Mouse (Mus musculus) adrenal gland, adult 2 months (tissue): Measurements from ENCODE around the gene Omg. TPM values are rescaled to one million over a fixed set of nuclear protein-coding genes. Genes with fewer than 3 reads are reported as not detected.

Source experiments
- DNase-seq: peaks from one replicate; pipeline ENCODE4 v3.0.0; 2021
- long read RNA-seq: library from polyadenylated mRNA; stranded (forward); transcript quantifications from one replicate; pipeline ENCODE4 v2.0.0, GENCODE M21; 2021
- polyA plus RNA-seq: library from polyadenylated mRNA; depleted of rRNA; stranded (reverse); fragments of >200 nt; gene quantifications from 2 replicates; pipeline ENCODE4 v1.2.3, GENCODE M21; 2012; rRNA removed
- total RNA-seq, 2 experiments: library from RNA; stranded (reverse); gene quantifications; 2 replicates each; pipeline ENCODE4 v1.2.3; 2021

Gene Omg
- total RNA-seq (10 to 100 TPM in 1 of 2 experiments, 1 to 10 TPM in 1; 8.2 to 10.6 TPM), polyA plus RNA-seq (0.38 and 0.59 TPM in 2 replicates)
- long read RNA-seq, transcript Omg-201 (2 exons, 2,228 nt) = major isoform, 5 of 5 reads
- long read RNA-seq, partial matches to known transcripts = 0 of 5 reads
- long read RNA-seq, other reads (novel, unspliced or antisense) = 0 of 5 reads

DNA sequence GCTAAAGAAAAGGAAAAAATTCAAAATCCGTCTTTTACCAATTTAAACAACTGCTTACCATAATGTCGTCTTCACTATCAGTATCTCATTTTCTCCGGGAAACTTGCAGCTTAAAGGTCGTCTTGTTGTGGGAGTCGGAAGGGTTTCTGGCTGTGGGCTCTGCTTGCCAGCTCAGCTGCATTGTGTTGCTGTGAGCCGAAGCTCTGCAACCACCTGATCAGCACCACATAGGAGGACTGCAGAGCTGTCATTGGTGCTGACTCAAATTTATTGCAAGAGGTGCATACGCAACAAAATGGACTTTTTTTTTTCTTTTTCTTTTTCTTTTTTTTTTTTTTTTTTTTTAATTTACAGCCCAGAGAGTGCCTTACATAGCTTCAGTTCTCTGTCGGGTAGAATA is at the start of gene Omg:
Gene Omg (minus strand): TSS at position 240 of the 400 bp plus-strand sequence.
- no peak for DNase-seq

DNA sequence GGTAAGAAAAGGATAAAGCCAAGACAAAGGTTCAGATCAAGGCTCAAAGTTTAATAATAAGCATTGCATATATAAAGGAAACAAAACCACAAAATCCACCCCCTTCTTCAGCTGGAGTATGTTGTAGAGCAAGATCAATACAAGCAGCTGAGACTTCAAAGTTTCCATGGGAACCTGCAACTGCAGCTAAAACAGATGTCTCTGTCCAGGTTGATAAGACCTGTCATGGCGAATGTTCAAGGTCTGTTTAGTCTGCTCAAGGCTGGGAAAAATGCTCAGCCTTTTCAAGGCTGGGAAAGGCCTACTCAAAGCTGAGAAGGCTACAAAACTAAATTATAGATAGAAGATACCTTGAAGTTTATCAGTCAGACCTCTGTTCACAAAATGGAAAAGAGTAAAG is 48.7 kb upstream of the Omg start:
- DNase-seq = peak; percentile 8

DNA sequence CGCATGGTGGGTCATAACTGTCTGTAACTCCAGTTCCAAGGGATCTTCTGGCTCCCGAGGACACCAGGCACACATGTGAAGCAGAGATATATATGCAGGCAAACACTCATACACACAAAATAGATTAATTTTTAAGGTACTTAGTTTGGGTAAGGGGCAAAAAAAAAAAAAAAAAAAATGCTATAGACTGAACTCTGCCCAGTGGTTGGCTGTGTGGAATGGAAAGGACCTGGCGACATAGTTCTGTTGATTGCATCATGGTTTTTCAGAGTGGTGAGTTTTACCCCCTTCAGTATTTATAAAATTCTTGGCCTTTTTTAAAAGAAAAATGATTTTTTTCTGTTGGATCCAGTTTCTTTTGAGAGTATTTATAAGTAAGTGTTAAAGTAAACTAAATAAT is 32.4 kb upstream of the Omg start:
- no peak for DNase-seq

DNA sequence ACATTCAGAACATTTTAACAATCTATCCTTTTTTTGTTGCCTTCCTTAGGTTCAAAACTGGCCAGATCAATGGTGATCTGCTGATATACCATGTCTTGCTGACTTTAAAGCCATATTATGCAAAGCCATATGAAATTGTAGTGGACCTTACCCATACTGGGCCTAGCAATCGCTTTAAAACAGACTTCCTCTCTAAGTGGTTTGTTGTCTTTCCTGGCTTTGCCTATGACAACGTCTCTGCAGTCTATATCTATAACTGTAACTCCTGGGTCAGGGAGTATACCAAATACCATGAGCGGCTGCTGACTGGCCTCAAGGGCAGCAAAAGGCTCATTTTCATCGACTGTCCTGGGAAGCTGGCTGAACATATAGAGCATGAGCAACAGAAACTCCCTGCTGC is 31.7 kb upstream of the Omg start:
- DNase-seq = no peak

DNA sequence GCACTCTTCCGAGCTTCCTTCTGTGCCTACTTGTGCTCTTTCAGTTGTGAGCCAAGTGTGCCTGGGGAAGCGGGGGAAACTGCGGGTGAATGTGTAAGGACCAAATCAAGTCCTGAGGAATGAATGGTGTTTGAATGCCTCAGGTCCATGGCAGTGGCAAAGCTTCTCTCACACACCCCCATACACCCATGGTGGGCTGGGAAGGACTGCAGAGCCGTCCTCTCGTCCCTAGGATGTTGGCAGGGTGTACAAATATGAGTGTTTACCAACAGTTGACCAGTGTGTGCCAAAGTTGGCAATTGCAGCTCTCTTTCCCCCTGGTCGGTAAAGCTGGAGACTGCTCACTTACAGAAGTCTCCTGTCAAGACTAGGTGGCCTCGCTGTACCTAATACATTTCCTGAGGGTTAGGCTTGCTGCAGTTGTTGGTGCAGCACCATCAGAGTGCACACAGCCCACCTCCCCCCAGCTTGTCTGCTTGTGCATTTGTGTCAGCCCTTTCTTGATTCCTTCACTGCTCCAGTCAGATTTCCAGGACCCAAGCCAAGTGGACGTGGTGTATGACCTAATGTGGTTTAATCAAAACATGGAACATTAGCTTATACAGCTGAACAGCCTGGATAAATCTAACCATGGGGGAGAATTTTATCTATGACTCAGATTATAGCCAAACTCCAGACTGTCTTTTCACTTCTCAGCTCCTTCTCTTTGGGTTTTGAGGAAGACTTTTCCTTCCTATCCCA is 30.2 kb upstream of the Omg start:
- peak; percentile 36 for DNase-seq

DNA sequence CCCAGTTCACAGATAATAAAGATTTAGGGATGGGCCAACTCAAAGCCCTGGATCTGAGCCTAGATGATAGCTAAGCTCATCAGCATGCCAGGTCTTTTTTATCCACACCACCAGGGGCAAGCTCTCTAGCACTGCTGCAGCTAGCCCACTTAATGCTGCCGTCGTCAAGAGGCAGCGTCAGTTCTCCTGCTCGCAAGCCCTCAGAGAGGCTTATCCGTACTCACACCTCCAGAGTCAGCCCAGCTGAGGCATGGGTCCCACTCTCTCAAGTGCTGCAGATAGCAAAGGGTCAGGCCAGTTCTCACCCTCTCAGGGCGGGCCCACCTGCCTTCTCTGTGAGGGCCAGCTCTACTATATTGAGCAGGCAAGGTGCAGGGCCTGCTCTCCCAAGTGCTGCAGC is 29.4 kb upstream of the Omg start:
- no peak for DNase-seq

DNA sequence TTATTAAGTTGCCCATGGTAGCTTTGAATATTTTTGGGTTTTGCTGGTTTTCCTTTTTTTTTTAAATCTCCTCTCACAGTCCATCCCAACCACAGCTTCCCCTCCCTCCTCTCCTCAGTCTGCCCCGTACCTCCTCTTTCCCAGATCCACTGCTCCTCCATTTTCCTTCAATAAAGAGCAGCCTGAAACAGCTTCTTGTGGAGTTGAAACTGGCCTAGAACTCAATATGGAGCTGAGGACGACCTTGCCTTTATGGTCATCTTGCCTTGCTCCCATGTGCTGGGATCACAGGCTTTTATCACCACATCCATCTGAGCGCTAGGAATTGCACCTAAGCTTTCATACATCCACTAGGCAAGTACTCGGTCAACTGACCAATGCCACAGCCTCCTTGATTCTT is 27.6 kb upstream of the Omg start:
- DNase-seq = no peak

DNA sequence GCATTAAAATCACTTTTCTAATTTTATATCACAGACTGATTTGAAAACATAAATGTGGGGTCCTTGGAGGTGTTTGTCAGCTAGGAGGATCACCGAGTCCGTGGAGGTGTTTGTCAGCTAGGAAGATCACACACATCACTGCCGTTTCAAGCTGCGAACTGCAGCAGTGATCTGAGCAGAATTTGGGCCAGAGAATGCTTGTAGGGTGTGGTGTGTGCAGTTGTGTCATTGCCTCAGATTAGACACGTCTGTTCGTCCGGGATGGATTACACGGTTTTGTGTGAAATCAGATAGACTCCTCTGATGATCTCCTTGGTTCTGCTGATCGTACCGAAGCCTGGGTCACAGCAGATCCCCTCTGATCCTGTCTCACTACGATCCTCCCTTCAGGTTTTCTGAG is 26.9 kb upstream of the Omg start:
- no peak for DNase-seq

DNA sequence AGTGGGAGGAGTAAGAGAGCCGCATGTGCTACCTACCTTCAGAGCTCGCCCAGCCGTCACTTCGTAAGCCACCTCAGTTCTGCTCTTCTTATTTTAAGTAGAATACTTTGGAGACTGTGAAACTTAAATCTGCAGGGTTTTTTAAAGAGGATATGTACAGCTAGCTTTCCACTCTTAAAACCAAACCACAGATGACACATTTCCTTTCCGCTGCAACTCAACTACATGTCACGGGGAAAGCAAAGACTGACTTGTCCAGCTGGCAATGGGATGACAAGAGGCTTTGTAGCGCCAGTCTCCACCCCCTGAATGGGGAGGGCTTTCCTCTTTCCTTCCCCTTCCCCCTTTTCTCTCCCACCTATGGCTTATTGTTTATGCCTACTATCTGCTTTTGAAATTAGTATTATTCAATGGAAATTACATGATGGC is 26.5 kb upstream of the Omg start, which contains the start of the genes Evi2 and Evi2a:
Gene Evi2 (minus strand): TSS at position 257 of the 429 bp plus-strand sequence.
Gene Evi2a (minus strand): TSS at position 277 of the 429 bp plus-strand sequence.
- no peak for DNase-seq

DNA sequence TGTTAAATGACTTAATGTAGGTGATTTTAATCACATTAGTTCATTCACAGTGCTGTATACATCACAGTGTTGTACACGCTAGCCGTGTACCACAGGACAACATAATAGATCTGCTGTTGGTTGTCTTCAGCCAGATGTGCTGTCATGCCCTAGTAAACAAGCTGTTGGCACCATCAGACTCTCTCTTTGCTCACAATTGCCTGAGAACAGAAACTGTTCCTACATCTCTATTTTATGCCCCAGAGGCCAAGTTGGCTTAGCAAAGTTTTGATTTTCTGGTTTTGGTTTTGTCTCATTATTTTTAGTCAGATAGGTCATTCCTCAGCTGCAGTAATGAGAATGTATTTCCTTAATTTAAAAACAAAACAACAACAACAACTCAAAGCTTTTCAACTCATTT is 25.9 kb upstream of the Omg start:
- no peak for DNase-seq

DNA sequence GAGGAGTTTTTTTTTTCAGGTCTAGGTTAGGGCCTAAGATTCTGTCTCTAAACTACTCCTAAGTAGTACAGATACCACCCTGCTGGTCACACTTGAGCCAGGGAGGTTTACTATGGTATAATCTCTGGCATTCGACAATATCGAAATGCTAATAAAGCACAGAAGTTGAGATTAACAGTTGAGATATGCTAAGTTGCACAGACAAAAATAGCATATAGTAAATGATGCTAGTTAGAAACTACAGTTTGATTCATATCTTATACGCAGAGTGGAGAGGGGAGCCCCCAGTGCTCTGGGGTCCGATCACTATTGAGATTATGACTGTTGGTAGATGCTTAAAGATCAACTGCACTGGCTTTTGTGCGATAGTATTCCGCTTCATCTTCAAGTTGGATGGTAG is 25.3 kb upstream of the Omg start:
- no peak for DNase-seq

DNA sequence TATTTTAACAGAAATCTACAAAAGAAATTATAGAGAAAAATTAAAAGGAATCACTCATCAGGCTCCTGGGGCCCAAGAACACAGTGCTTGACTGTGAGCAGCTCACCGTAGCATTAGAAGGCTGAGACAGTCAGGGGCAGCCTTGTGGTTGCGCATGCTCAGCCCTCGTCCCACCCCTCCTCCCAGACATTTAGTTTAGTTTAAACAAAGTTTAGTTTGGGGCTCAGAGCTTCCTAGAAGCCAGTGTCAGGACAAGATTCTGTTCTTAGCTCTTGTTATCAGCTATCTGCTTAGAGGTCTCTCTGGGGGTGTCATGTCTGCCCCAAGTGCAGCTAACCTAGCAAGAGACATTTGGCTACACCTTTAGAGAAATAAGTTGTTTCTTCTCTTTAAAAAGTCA is 24.7 kb upstream of the Omg start:
- no peak for DNase-seq

DNA sequence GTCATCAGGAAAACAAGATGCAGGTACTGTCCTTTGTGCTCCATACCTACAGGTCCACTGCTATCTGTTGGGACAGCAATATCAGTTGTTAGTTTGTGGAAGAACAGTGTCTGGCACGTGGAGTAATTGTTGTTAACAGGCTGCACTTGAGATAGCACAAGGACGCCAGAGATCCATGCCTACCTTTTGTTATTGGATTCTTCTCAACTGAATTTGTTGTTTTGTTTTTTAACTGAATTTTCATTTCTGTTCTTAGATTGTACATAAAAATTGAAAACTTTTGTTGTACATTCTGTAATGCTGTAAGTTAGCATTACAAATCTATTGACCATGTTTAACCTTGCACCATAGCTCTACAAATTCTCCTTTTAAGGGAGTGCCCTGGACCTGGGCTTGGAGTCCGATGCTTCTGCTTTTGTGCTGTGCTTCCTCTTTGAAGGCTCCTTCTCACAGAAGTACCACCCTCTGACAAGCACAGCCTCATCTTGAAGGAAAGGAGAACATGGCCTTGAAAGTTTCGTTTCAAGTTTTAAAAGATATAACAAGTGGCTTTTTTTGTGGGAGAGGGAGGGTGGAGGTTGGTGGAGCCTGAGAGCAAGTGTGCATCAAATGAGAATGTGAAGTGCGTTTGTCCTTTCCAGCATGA is 24.0 kb upstream of the Omg start:
- no peak for DNase-seq

DNA sequence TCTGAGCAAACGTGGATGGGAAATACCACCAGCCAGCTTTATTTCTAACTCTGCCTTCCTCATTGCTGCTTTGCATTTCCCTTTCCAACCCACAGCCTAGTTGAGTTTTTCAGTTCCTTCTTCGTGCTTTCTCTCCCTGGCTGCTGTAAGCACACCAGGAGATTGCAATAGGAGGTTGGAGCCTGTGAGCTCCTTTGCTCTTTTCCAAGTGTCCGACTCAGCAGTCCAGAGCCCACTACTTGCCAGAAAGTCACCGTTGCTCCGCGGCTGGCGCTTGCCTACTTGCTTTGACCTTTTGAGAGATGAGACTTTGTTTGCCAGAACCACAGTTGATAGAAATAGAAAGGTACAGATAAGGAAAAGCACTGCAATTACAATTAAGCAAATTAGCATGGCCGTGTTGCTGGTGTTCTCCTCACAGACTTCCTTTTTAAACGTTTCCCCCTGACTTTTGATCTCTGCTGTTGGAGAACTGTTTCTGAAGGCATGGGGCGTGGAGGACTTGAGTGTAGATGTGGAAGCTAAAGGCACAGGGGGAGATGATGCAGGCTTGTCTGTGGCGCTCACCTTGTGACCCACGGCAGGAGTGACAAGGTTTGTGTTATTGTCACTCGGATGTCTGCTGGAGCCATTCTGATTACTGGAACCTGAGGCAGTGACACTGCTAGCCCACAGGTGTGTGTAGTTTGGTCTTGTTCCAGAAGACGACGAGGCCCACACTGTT is 23.3 kb upstream of the Omg start:
- DNase-seq = peak; percentile 38

DNA sequence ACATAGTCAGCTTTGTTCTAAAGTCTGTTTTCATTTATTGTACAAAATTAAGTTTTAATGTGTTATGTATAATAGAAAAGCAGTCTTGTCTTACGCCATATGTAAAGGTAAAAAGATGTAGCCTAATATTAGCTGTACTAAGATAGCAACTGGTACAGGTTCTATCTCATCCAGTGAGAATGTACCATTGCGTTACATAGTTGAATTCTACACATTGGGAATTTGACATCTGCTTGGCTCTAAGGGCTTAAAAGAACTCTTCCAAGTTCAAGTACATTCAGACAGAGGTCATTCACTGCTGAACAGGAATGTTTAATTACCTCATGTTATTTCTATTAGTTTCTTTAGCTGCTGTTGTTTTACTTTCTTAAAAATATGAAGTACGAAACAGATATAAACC is 22.7 kb upstream of the Omg start:
- no peak for DNase-seq

DNA sequence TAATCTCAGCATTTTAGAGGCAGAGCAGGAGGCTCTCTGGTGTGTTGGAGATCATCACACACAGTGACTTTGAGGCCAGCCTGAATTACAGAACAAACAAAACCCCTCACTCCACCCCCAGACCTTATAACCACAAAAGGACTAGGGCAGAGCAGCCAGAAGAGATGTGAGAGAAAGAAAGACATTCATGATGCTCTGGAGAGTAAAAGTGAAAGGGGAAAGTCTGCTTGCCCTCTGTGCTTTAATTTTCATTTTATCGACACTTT is 20.4 kb upstream of the Omg start:
- no peak for DNase-seq

DNA sequence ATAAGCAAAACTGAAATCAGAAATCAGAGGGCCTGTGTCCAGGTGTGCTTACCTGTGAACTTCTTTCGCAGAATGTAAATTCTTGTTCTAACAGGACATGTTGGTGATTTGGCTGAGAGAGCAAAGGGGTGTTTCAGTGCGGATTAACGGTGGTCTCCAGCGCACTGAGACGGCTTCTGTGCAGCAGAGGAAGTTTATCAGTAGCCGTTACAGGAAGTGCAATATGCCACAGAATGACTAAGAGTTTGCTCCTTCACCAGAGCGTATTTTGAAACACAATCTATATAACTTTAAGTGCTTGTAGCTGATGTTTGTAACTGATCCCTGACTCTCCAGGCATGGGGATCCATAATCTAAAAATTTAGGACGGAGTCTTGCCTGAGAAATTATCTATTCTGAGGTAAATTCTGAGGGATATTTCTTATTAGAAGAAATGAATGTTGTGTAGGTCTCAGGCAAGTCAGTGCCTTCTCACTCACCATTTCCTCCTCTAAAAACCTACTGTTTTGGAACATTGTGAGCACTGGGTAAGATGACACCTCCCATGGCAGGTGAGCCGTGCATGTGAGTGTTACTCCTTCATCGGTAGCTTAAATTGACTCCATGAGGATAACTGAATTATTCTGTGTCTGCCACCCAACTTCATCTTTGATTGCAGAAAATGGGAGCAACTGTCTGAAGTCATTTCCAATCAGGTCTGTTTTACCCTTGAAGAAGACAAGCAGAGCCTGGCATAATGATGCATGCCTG is 19.9 kb upstream of the Omg start, which contains the start of gene Evi2b:
Gene Evi2b (minus strand): TSS at position 203 of the 750 bp plus-strand sequence.
- DNase-seq = no peak

DNA sequence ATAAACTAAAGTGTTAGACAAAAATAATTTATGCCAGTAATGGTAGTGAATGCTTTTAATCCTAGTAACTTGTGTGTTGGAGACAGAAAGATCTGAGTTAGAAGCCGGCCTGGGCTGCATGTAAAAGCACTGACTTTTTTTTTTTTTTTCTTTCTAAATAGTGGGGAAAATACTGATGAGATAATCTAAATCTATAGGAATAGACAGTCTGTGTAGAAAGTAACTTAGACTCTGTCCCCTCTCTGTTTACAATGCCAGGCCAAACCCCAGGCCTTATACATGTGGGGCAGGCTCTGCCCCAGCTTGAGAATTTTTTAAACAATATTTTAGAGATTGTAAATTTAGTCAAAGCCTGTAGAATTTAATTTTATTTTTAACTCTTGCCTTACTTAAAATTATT is 19.1 kb upstream of the Omg start:
- DNase-seq = no peak

DNA sequence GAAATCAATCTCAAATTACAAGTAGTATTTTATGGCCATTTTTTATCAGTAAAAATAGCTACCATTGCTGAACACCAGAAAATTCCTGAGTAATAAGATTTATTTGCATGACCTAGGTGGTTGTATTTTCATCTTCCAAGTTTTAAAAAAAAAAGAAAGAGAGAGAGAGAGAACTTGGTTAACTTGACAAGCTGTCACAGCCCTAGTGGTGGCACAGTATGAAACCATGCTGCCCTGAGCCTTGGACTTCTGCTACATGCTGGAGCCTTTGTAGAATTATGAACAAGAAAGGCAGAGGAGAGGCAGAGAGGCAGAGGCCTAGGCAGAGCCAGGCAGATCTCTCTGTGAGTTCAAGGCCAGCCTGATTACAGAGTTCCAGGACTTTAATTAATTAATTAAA is 18.0 kb upstream of the Omg start:
- no peak for DNase-seq

DNA sequence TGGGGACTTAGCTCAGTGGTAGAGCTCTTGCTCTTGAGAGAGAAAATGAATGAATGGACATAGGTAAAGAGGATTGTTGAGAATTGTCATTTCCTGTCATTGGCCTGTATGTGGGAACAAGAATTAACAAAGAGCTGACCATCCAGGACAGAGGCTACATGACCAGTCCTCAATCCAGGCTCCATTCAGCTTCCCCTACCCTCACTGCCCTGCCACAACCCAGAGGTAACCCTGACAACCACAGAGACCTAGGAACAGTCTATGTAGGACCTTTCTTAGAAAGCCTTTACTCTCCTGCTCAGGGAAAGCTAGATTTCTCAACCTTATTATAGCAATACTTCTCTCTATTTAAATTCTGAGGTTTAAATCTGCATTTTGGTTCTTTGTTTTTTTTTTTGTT is 16.9 kb upstream of the Omg start:
- DNase-seq = no peak

DNA sequence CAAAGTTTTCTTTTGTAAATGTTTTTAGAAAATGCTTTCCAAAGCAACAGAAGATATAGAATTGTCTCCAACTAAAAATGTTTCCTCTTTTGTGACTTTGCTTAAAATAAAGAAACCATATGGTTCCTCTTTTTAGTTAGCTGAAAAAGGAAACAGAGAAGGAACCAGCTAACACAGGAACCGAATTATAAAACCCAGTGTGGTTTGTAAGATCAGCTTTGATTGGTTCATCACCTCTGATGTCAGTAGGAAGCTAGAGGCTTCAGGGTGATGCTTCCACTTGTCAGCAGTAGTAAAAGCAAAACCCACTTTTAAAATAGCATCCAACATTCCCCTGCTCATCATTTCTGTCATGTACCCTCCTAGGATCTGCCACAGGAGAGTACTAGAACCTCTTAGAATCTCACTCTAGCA is 16.0 kb upstream of the Omg start:
- no peak for DNase-seq

DNA sequence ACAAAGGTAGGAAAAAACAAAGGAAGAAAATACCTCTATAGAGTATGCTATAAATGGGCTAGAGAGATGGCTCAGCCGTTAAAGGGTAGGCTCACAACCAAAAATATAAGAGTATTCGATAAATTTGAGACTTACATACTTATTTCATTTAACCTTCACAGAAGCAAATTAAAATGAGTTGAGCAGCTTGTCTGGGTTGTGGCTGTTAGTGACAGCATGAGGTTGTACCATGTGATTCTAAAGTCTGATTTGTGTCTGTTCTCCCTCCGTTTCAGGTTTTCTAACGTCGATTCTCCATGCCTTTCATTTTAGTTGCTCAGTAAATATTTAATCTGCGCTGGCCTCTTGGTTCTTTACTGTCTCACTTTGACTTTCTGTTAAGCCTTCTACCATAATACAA is 15.4 kb upstream of the Omg start:
- no peak for DNase-seq
